Mouse (Mus musculus) right cerebral cortex, postnatal 10 days (tissue): ENCODE measurements at regions not wholly inside any gene's neighbourhood (a gene's known extent, or its start where the extent isn't known, plus 50 kb on each side); places are given as distances from the start of the nearest gene placed in this dataset.
"Not testable (repeated sequence)": the region's sequence is repeated elsewhere in the genome, so short reads cannot be mapped to it uniquely, and the experiment has no call there.

ENCODE experiments used
- DNase-seq, 2 experiments: peaks; one replicate each; pipeline ENCODE4 v3.0.0; 2021; ENCODE audit warnings: low spot score in 2 of 2

DNA sequence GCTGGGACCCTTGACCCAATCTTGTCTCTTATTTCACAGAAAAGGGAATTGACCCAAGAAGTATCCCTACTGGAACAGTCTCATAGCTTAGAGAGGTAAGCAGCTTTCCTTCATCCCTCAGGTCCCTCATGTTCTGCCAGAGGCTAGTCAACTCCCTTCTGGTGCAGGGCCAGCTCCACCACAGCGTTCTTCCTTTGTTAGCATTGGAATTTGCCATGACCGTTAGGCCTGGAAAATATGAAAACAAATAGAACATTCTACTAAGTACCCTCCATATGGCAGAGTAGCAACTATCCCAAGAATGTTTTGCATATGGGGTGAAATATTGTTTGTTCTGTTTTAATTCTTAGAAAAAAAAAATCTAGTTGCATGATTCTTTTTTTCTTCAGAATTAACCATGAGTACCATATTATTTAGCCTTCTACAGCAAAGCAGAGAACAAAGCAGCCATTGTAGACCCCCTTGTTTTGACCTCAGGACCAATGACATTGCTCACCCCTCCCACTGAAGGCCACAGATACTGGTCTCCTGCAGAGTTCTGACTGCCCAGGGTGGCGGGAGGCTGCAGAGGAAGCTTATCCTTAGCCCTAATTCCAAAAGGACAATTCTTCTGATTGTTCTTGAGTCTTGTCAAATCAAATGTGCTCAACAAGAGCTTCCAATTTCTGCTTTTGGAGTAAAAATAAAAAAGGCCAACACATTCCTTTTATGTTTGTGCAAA is 78.1 kb upstream of the Ehbp1 start:
- no peak for DNase-seq

DNA sequence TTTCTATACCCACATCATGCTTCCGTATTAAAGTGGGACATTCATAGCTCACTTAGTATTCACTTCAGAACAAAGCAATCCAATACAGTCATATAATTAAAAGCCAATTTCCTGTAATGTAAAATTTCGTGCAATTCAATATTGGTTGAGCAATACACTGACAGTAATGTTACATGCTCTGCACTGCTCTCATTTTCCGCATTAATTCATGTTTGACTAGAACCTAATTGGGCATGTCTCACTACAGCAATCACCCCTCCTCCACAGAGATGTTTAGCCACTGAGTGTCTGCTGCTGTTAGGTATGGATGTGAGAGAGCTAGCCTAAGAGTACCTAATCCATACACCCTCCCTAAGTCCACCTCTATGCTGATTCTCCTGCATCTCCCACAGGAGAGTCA is 79.7 kb upstream of the Ehbp1 start:
- no peak for DNase-seq

DNA sequence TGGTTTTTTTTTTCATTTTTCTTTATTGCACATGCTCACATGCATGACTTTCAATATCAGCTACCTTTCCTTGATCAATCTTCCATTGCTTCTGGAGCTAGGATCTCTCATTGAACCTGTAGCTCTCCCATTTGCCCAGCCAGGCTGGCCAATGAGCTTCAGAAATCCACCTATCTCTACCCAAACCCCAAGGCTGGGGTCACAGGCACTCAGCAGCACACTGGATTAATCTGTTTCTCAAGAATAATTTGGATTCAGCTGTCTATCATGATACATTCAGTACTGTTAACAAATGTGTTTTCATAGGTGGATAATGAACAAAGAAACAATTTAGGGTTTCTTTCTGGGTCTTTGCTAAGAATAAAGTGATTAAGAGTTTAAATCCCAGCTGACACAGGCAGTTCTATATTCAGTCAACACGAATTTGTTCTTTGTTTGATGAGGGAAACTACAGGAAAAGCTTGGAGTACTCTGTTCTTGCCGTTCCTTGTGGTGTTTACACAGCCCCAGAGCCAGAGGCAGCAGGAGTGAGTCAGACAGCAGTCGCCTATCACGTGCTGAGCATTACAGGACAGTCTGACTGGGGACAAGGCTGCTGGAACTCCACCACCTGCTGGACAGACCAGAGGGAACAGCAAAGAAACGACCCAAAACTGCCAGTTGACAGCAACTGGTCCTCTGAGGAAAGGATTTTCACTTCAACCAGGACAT is 74.6 kb upstream of the Tmem17 start:
- peak; percentile 63 to 66 for DNase-seq

DNA sequence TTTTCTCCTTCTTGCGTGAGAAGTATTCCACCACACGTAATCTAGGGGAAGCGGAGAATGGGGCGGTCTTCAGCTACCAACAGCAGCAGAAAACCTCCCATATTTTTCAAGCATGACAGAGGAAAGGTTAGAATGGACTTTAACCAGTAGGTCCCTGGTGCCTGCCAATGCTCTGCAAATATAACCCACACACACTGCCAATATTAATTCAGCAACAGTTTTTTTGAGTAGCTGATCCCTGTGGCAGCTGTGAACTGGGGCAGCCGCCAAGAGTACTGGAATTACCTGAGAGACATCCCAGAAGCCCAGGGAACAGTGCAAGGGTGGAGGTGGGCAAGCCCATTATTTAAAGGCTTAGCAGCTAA is 74.1 kb upstream of the Tmem17 start:
- DNase-seq: no peak

DNA sequence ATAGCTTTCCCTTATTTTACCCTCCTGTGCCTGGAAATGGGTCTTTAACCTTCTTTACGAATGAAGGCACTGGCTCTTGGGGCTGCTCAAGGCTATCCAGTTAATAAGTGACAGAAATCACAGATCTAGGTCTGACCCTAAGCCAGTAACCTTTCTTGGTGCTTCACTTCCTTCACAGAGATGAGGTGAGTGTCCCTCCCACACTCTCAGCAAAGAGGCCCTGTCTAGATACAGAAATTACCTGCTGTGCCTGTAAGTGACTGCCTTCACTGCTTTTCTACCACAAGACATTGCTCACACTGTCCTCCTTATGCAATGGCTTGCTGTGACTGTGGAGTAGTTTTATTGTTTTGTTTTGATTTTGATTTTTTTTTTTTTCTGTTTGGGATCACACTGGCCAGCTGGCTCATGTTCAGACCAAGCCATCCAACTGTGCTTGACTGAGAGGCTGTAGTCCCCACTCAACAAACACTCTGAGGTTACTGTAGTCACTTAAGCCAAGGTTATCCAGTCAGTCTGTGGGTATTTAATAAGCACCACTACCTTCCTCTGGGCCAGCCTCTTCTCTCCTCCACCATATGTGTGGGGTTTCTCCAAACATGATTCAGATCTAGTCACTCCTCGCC is 73.3 kb upstream of the Tmem17 start:
- no peak for DNase-seq

DNA sequence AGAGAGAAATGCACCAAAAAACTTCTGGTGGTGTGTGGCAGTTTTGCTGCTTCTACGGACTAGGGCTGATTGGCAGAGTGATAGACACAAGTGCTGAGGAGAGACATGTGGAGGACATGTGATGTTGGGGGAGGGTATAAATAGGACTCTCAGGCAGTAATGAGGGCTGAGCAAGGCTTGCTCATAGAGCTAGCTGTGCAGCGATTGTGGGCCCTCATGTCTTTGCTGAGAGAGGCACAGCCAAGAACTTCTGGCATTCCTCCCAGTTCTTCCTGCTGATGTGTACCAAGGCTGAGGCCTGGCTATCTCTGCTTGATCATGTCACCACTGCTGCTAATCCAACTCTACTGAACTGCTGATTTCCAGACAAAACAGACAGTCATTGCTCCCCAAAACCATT is 71.4 kb upstream of the Tmem17 start:
- DNase-seq: peak; percentile 36 to 44

DNA sequence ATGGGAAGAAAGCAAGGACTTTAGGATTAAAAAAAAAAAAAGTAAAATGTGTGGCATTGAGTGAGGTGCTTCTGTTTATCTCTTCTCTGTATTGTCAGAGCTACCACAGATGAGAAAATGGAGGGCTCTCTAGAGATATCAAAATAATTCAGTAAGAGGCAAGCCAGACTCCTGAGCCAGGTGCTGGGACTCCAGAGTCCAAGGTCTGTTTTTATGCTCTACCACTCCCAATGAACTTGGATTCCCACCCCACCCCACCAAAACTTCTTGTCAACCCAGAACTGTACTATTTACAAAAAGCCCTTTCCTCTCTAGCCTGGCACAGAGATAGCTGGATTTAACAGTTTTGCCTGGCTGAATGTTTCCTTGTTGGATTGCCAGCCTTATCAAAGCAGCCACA is 58.7 kb upstream of the Tmem17 start:
- DNase-seq: no peak

DNA sequence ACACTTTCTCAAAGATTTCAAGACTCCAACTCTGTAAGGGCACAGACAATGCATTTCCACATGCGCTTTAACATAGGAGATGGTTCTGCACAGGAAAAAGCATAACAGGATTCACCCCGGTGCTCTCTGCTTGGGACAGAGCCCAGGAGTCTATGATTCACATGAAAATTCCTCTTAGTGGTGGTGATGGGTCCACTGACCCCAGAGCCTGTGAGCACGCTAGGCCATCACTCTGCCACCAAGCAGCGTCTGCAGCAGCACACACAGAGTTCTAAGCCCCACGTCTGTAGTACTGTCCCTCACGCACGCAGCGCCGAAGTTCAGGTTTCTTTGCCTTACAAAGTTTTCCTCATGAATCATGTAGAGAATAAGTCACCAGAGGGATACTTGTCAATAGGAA is 55.6 kb upstream of the Tmem17 start:
- no peak for DNase-seq

DNA sequence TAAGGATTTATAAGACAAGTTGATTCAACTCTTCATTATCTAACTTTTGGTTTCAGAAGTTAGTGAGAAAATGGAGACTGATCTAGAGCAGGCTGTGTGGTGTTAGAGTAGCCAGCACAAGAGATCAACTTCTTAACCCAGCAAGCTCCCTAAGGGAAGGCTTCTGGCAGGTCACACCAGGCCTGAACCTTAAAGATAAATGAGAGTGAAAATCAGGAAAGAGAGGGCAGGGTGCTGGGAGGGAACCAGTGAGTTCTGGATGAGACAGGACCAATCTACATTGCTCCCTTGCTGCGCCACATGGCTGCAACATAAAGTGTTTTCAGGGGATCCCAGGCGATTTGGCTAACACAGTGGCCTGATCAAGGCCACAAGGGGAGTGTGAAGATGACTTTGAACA is 54.7 kb upstream of the Tmem17 start:
- no peak for DNase-seq

DNA sequence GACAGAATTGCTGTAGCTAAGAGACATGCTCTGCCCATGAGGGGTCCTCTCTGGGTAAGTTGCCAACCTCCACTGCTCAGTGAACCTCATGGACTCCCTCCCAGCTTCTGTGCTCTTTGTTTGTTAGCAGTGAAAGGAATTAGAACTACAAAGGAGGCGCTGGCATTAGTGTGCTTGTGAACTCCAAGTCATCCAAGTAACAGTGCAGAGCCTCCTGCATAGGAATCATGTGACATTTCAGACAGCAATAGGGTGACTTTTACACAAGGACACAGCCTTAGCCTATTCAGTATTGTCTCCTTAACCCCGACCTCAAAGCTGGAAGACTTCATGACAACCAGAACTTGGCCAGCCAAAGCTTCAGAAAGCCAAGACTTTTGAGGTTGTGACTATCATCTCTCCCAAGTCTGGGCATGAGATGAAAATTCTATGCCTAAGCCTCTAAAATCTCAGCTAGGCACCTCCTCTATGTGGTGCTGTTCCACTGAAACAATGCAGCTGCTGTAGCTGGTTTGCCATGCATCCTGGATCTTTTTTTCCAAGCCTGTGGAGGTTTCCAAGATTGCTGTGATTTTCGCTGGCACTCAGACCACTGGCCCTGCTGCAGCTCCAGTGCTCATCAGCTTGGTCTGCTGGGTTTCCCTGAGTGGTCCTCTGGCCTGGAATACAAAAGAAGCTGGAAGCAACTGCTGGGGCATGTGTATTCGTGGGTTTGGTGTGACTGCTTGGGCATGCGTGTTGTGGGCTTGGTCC is 52.8 kb upstream of the Tmem17 start:
- DNase-seq: peak; percentile 57 to 65

DNA sequence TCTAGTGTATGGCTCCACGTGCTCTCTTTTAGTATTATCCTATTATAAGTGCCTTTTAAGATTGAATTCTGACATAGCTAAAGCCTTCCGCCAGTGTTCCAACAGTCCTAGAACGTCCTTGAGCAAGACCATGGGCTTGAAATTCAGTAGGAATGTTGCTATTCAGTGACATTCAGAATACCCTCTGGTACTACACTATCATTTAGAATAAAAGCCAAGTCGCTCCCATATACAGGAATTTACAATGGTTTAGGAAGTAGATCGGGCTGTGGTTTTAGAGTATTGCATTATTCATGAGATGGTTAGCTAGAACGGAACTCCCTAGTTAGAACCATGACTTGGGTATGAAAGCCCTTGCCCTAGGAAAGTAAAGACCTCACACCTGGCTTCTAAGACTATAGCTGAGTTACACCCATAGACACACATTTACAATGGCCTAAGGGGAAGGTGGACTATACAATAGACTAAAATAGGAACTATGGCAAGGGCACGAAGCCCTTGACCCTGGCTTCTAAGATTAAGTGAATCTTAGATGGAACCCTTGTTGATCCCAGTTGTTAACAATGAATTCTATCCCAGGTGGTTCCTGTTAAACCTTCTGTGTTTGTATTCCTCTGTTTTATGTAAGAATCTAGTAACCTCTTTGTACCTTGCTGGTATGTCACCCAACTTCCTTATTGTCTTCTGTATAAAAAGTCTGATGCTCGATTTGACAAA is 50.7 kb upstream of the Tmem17 start:
- not testable (repeated sequence) for DNase-seq
